Mouse (Mus musculus): ENCODE results near the gene Trmt1.

- TF ChIP-seq CTCF (IDR thresholded peaks at IDR 0.05; ENCODE audit: borderline replicate concordance, insufficient read depth, low read length) (no peak), POLR2A (IDR thresholded peaks at IDR 0.05; ENCODE audit: low read depth, low read length) (no peak)
These were observed 22.0 kb downstream of the Trmt1 start for GRCm38 (mm10) chr8:84708071-84708541.
